Mouse (Mus musculus) ES-E14 (cell line): Measurements from ENCODE around the gene Taf5.

Experiments used
- HCFC1 ChIP-seq: IDR thresholded peaks from 2 replicates; pipeline ENCODE4 v1.6.1; 2012; ENCODE audit warnings: low read length, inconsistent platforms, borderline replicate concordance; ENCODE audit not compliant: insufficient read depth
- ZC3H11A ChIP-seq: IDR thresholded peaks from 2 replicates; pipeline ENCODE4 v1.6.1; 2012; ENCODE audit warnings: low read depth, mild to moderate bottlenecking, inconsistent platforms, low read length, borderline replicate concordance

GRCm38 (mm10) chr19:47053471-47053870 lies 14.1 kb upstream of the Taf5 start:
- TF ChIP-seq HCFC1, result no peak
- TF ChIP-seq ZC3H11A, result no peak
